Mouse (Mus musculus): ENCODE data around the gene Tmem266.

GRCm38 (mm10) chr9:55357164-55357563, 30.5 kb downstream of the Tmem266 start:
- no peak for TF ChIP-seq CTCF (conservative IDR thresholded peaks at IDR 0.05; ENCODE audit: insufficient read depth, insufficient read length, low read depth, low read length)
- TF ChIP-seq POLR2A (IDR thresholded peaks at IDR 0.05; ENCODE audit: low read depth, low read length) = no peak

Data from kidney, adult 2 months (tissue).